Mouse (Mus musculus) layer of hippocampus, adult 9-10 months (tissue): ENCODE results near the gene Ubash3b.
A peak's percentile ranks its signal among the peaks of the same experiment; 100 is the strongest.

Experiments used
- DNase-seq: peaks from one replicate; pipeline ENCODE4 v3.0.0; 2022; ENCODE audit warnings: low spot score

The Ubash3b gene

GRCm38 (mm10) chr9:41051080-41051932, 110.2 kb downstream of the Ubash3b start:
- no peak for DNase-seq

DNA sequence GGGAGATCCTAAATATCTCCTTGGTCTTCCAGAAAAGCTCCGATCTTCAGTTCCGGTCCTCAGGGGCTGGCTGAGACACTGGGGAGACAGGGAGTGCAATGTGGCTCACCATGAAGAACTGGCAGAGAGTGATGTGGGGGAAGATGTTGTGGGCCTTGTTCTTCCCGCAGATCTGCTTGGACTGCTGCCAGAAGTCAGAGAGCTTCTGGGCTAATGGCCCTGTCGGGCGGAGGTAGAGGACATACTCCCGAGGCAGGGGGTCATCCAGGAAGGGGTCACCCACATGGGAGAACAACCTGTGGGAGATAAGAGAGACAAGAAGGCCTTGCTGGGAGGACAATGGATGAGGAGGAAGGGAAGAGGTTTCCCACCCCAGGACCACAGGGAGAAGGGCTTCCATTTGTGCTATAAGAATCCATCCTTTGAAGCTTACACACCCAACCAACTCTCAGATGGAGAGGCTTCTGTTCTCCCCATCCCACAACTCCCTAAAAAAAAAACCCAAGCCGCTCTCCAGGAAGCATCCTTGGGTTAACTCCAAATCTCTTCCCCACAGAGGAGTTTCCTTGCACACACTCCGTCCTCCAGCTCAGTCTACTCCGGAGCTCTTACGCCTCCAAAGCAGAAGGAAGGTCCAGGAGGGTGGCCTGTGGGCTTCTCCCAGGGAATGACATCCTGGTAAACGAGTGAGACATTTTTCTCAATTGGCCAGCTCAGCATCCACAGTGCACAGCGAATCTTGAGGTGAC, 111.0 kb downstream of the Ubash3b start:
- no peak for DNase-seq

DNA sequence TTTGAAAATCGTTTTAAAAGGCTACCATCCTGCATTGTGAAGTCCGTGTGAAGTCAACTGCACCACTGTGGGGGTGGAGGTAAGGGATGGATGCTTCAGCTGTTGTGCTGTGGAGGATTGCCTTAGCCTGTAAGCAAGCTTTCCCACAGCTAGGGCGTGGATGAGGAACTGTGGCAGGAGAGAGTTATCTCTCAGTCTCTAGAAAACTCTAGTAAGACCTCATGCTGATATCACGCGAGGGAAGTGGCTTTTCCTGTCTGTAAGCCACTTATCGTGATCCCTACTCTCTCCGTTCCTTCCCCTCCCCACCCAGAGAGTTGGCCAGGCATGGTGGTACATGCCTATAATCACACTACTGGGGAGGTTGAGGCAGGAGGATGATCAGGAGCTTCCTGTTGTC, 112.2 kb downstream of the Ubash3b start:
- no peak for DNase-seq

DNA sequence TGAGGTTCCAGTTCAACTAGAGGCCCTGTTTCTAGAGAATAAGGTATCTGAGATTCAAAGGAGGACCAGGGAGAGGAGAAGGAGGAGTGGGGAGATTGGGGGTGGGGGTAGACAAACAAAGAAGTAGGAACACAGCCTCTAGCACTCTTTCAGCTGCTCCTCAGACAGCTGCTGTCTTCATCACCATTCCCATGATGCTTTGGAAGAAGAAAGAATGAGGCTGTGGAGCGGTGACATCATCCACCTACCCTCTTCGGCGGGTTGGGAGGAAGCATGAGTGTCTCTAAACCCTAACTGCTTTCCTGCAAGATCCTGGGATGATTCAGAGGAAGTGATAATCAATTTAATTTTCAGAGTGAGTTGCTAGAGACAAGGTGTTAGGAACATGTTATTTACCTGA, 112.7 kb downstream of the Ubash3b start:
- DNase-seq, result no peak

DNA sequence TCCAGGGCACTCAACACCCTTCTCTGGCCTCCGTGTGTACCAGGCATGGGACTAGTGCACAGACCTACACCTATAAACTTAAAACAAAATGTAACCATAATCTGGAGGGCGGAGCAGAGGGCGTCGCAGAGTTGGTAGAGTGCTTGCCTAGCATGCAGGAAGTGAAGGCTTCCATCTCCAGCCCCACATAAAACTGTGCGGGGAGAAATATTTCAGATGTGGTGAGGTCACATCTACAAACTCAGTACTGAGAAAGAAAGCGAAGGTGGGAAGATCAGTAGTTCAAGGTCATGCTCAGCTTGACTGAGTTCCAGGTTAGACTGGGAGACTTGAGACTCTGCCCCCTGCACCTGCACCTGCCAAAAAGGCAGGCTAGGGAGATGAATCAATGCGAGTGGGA, 113.3 kb downstream of the Ubash3b start:
- no peak for DNase-seq

DNA sequence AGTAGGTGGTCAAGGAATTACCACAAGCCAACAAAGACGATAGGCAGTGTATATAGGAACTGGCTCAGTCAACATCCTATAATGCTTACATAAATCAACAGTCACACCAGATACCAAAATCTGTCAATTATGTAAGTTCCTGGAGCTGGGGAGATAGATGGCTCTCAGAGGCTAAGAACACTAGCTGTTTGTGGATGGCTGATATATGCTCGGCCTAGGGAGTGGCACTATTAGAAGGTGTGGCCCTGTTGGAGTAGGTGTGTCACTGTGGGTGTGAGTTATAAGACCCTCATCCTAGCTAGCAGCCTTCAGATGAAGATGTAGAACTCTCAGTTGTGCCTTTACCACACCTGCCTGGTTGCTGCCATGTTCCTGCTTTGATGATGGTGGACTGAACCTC, 113.8 kb downstream of the Ubash3b start:
- DNase-seq, result no peak

DNA sequence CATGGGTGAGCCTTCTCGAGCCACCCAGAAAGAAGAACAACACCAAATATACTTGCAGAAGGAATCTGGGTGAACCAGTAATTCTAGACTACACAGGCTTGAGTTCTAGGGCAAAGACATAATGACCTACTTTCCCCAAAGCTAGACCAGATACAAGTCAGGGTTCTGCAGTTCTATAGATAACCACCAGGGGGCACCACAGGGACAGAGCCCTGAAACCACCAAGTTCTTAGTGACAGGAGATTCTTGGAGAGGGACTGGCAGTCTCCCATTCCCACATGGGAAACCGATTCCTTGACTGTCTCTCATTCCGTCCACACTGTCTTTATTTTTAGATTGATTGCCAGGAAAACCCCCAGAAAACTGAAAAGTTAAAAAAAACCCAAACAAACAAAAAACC, 116.9 kb downstream of the Ubash3b start:
- peak; percentile 93 for DNase-seq

GRCm38 (mm10) chr9:41043641-41044040, 117.9 kb downstream of the Ubash3b start:
- no peak for DNase-seq

DNA sequence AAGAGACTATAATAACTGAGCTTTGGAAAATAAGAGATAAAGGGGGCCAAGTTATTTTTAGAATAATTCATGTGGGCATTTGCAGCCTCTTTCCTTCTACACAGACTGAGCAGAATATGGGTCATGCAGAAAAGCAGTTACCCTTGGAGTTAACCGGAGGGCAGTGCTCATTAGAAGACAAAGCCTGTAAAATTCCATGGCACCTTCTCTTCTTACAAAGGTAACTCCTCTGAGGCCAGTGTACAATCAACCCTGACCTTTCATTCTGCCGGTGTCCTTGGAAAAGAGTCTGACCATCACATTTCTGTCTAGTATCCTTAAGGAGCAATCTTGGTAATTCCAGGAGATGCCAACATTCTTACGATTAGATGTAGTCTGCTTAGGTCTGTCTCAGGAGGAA, 120.1 kb downstream of the Ubash3b start:
- DNase-seq, result no peak

GRCm38 (mm10) chr9:41038150-41038664, 123.3 kb downstream of the Ubash3b start:
- no peak for DNase-seq

- no peak for DNase-seq
Observed at GRCm38 (mm10) chr9:41031590-41032489, 129.7 kb downstream of the Ubash3b start.

DNA sequence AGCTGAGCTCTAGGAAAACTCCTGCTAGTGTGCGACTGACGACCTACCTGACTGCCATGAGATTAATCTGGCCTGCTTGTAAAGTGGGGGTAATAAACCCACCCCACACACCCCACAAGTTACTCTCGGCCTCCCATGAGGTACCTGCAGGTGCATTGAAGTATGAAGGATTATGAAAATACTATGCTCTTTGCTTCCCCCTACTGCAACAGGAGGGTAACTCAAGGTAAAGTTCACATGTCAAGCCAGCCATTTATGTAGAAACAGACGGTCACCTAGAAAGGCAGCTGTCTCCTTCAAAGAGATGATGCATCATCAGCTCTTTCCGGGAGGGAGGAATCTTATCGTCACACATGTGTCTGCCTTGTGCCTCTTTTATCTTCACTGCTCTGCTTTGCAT, 131.7 kb downstream of the Ubash3b start:
- no peak for DNase-seq

- DNase-seq, result no peak
Observed at GRCm38 (mm10) chr9:41028470-41028869, 133.0 kb downstream of the Ubash3b start.

DNA sequence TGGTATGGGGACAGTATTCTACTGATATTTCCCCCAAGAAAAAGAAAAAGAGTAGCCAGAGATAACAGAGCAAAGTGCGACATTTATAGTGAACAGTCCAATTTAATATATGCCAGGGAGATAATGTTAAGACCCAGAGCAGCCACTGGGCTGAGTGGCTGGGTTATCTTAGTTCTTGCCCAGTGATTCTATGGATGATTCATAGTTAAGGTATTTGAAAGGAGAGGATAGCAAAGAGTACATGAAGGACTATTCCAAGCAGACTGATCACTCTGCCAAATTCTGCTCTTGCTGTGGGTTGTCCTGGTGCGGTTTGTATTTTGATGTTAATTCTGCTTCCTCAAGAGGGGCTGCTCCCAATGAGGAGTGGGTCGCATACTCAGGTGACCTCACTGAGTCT, 139.8 kb downstream of the Ubash3b start:
- DNase-seq, result no peak

GRCm38 (mm10) chr9:41020486-41020885, 141.0 kb downstream of the Ubash3b start:
- peak; percentile 27 for DNase-seq

GRCm38 (mm10) chr9:41014512-41014911, 147.0 kb downstream of the Ubash3b start:
- no peak for DNase-seq

GRCm38 (mm10) chr9:41012456-41012855, 149.0 kb downstream of the Ubash3b start:
- no peak for DNase-seq

- no peak for DNase-seq
Observed at GRCm38 (mm10) chr9:41011512-41012436, 149.7 kb downstream of the Ubash3b start.

DNA sequence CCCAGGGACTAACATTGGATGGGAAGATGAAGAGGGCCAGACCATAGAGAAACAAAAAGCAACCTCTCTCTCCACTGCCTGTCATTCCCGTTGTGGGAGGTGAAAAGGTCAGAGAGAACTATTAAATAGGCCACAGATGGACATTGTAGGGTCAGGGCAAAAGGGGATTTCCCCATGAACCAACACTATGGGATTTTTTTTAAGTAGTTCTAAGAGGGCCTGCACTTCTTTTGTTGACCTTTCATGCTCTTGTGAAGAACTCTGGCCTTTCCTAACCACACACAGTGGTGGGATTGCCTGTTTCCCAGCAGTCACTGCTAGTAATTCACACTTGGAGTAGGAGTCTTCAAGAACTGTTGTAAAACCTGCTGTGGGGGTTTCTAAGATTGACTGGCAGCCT, 153.7 kb downstream of the Ubash3b start:
- DNase-seq, result no peak

DNA sequence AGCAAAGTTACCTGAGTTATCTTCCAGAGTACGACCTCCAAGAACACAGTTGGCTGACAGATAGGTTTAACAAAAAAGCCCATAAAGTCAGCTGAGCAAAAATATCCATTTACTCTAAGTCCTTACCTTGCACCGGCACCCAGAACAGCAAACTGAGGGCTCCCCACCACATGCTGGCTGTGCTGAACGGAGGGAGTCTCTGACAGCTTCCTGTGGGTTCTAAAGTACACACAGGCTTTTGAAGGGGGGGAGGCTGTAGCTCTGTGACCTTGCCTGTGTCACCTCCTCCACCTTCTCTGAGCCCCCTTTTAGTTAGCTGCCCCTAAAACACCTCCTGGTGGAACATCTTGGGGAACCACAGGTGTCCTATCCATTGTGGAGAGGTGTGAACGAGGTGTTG, 157.1 kb downstream of the Ubash3b start, which contains the start of gene Crtam:
Crtam (minus strand) TSS at position 214 of the 400 bp plus-strand sequence.
- DNase-seq, result no peak
